Mouse (Mus musculus) G1E-ER4 (cell line): ENCODE data around the gene Ap3d1. TPM values are rescaled to one million over a fixed set of nuclear protein-coding genes. Genes with fewer than 3 reads are reported as not detected.

Experiments used
- GATA1 ChIP-seq: IDR thresholded peaks from one replicate; pipeline ENCODE4 v1.8.0; 2012; ENCODE audit warnings: low read length, inconsistent platforms
- polyA plus RNA-seq: library from polyadenylated mRNA; stranded (reverse); fragments of >175 nt; gene quantifications from 2 replicates; pipeline ENCODE4 v1.2.3, GENCODE M21; 2012

Gene Ap3d1
- polyA plus RNA-seq, 1 experiment, result 37.8 TPM

- TF ChIP-seq GATA1, result no peak
These were observed 41.3 kb downstream of the Ap3d1 start for GRCm38 (mm10) chr10:80700732-80701131.

- no peak for TF ChIP-seq GATA1
These were observed 42.0 kb downstream of the Ap3d1 start for GRCm38 (mm10) chr10:80700038-80700504.

- no peak for TF ChIP-seq GATA1
These were observed 43.5 kb downstream of the Ap3d1 start for GRCm38 (mm10) chr10:80698605-80699004.

GRCm38 (mm10) chr10:80697812-80698211, 44.3 kb downstream of the Ap3d1 start:
- TF ChIP-seq GATA1, result peak; percentile 94

GRCm38 (mm10) chr10:80697393-80697787, 44.7 kb downstream of the Ap3d1 start:
- TF ChIP-seq GATA1, result no peak

- TF ChIP-seq GATA1, result no peak
These were observed 45.3 kb downstream of the Ap3d1 start for GRCm38 (mm10) chr10:80696502-80697392.

- no peak for TF ChIP-seq GATA1
These were observed 46.1 kb downstream of the Ap3d1 start for GRCm38 (mm10) chr10:80695801-80696501.

GRCm38 (mm10) chr10:80695186-80695585, 46.9 kb downstream of the Ap3d1 start:
- no peak for TF ChIP-seq GATA1

- TF ChIP-seq GATA1, result no peak
These were observed 47.7 kb downstream of the Ap3d1 start for GRCm38 (mm10) chr10:80694159-80694938.

GRCm38 (mm10) chr10:80693401-80694045, 48.5 kb downstream of the Ap3d1 start:
- TF ChIP-seq GATA1, result no peak

GRCm38 (mm10) chr10:80692249-80693165, 49.6 kb downstream of the Ap3d1 start:
- no peak for TF ChIP-seq GATA1

- TF ChIP-seq GATA1, result no peak
These were observed 54.2 kb downstream of the Ap3d1 start for GRCm38 (mm10) chr10:80687850-80688249.

- no peak for TF ChIP-seq GATA1
These were observed 55.4 kb downstream of the Ap3d1 start for GRCm38 (mm10) chr10:80686617-80687016.

- no peak for TF ChIP-seq GATA1
These were observed 57.1 kb downstream of the Ap3d1 start for GRCm38 (mm10) chr10:80684984-80685383.
